Mouse (Mus musculus): ENCODE measurements at regions not wholly inside any gene's neighbourhood (a gene's known extent, or its start where the extent isn't known, plus 50 kb on each side); places are given as distances from the start of the nearest gene placed in this dataset.
A peak's percentile ranks its signal among the peaks of the same experiment; 100 is the strongest.

- Histone ChIP-seq H3K9ac (ENCODE audit: low read depth, low read length) (no peak overlapping the region), H3K4me2 (ENCODE audit: low read length) (peak overlapping the region; percentile 10; the same call in 1 of the 2 replicates), H3K27ac (ENCODE audit: low read depth, low read length) (no peak overlapping the region), H3K27me3 (replicated peaks; ENCODE audit: control insufficient read depth, insufficient read depth, low read length) (no peaks in the 10 kb centered on the region), H3K4me1 (ENCODE audit: control insufficient read depth, insufficient read depth, low read depth, low read length) (peaks cover 3% of the 10 kb centered on the region), H3K36me3 (ENCODE audit: control insufficient read depth, insufficient read depth, low read length) (no peaks in the 10 kb centered on the region), H3K9me3 (ENCODE audit: control insufficient read depth, low read length) (no peaks in the 10 kb centered on the region), H3K4me3 (ENCODE audit: low read length) (no peak overlapping the region)
- 9% methylated on average over 4 of the region's 4 CpGs for WGBS
- ATAC-seq, result 0 out of 2 replicates have a peak, but pooled peaks have one; percentile 27
Observed at GRCm38 (mm10) chr15:62496193-62496592, 1348.8 kb downstream of the Gsdmc2 start.

DNA sequence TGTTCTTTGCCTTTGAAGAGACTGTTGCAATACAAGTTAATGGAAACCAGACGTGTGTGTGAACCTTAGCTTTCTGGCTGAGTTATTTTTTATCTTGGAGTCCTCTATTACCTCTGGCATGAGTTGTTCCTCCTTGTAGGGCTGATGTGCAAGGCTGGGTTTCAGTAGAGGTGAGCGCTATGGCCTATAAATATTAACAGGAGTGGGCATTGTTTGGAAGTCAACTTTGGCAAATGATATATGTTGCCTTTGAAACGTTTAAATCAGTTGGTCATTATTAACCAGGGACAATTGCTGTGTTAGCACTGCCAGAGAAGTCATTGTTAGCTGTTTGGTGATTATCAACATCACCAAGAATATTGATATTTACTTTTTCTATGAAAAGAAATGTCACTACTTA is 1352.6 kb downstream of the Gsdmc2 start:
- H3K4me3 ChIP-seq (ENCODE audit: low read length), result no peak overlapping the region
- no peak overlapping the region for H3K4me2 ChIP-seq (ENCODE audit: low read length)
- 67% methylated on average over 3 of the region's 3 CpGs for WGBS
- H3K9ac ChIP-seq (ENCODE audit: low read depth, low read length), result no peak overlapping the region
- H3K9me3 ChIP-seq (ENCODE audit: control insufficient read depth, low read length), result no peaks in the 10 kb centered on the region
- peaks cover 3% of the 10 kb centered on the region for H3K4me1 ChIP-seq (ENCODE audit: control insufficient read depth, insufficient read depth, low read depth, low read length)
- no peak overlapping the region for H3K27ac ChIP-seq (ENCODE audit: low read depth, low read length)
- H3K36me3 ChIP-seq (ENCODE audit: control insufficient read depth, insufficient read depth, low read length), result no peaks in the 10 kb centered on the region
- no peaks in the 10 kb centered on the region for H3K27me3 ChIP-seq (replicated peaks; ENCODE audit: control insufficient read depth, insufficient read depth, low read length)
- ATAC-seq, result no peak

DNA sequence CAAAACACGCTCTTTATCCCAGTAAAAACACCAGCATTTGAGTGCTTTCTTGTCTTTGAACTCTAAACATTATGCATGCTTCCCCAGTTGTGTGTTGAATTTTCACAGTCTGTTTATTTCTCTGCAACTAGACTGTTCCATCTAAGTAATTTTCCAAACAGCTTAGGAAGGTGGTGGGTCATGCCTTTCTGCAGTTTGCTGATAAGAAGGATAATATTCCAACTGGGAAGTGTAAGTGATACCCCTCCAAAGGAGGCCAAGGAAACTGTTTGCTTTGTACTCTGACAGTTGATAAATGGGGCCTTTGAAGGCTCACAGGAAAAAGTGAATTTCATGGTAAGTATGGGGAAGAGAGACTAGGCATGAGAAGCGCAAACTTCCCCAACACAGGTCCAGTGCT is 1354.4 kb downstream of the Gsdmc2 start:
- H3K4me2 ChIP-seq (ENCODE audit: low read length), result no peak overlapping the region
- 79% methylated on average over 2 of the region's 2 CpGs for WGBS
- no peak overlapping the region for H3K27ac ChIP-seq (ENCODE audit: low read depth, low read length)
- H3K27me3 ChIP-seq (replicated peaks; ENCODE audit: control insufficient read depth, insufficient read depth, low read length), result no peaks in the 10 kb centered on the region
- no peaks in the 10 kb centered on the region for H3K9me3 ChIP-seq (ENCODE audit: control insufficient read depth, low read length)
- H3K4me3 ChIP-seq (ENCODE audit: low read length), result no peak overlapping the region
- no peaks in the 10 kb centered on the region for H3K4me1 ChIP-seq (ENCODE audit: control insufficient read depth, insufficient read depth, low read depth, low read length)
- no peak overlapping the region for H3K9ac ChIP-seq (ENCODE audit: low read depth, low read length)
- H3K36me3 ChIP-seq (ENCODE audit: control insufficient read depth, insufficient read depth, low read length), result no peaks in the 10 kb centered on the region
- no peak for ATAC-seq

DNA sequence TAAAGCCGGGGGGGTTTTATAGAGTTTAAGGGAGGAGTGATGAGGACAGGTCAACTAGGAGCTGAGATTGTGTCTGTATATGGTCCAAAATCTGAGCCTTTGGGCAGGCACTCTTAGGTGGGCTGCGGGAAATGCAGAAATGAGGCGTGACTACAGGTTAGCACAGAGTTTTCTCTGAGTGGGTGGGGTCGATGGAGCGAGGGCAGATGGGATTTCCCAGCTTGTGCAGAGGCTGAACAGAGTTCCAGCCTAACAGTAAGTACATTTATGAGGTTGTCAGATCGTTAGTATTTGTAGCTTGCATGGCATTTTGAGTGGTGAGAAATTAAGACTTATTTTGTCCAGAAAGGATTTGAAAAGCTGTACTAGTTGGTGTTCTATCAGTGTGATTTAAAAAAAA is 1358.4 kb downstream of the Gsdmc2 start:
- Histone ChIP-seq H3K36me3 (ENCODE audit: control insufficient read depth, insufficient read depth, low read length) (no peaks in the 10 kb centered on the region), H3K4me1 (ENCODE audit: control insufficient read depth, insufficient read depth, low read depth, low read length) (no peaks in the 10 kb centered on the region), H3K9me3 (ENCODE audit: control insufficient read depth, low read length) (no peaks in the 10 kb centered on the region), H3K4me2 (ENCODE audit: low read length) (no peak overlapping the region), H3K4me3 (ENCODE audit: low read length) (no peak overlapping the region), H3K27me3 (replicated peaks; ENCODE audit: control insufficient read depth, insufficient read depth, low read length) (no peaks in the 10 kb centered on the region), H3K9ac (ENCODE audit: low read depth, low read length) (no peak overlapping the region), H3K27ac (ENCODE audit: low read depth, low read length) (no peak overlapping the region)
- ATAC-seq, result no peak
- WGBS, result 86% methylated on average over 6 of the region's 6 CpGs

DNA sequence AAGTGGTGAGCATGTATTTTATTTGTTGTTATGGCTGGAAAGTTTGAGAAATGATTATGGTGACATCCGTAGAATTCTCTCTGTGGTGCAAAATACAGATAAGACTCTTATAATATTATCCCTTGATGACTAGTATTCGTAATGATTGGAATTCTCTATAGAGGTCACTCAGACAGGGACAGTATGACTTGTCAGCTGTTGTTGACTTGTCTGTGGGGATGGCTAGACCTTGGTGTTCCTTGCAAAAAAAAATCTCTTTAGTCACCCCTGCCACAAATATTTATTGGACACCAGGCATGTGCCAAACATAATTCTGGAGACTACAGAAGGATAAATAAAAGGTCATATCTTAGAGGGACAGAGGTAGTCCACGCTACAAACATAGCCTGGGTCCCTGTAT is 1360.6 kb downstream of the Gsdmc2 start:
- Histone ChIP-seq H3K27me3 (replicated peaks; ENCODE audit: control insufficient read depth, insufficient read depth, low read length) (no peaks in the 10 kb centered on the region), H3K4me1 (ENCODE audit: control insufficient read depth, insufficient read depth, low read depth, low read length) (no peaks in the 10 kb centered on the region), H3K9me3 (ENCODE audit: control insufficient read depth, low read length) (no peaks in the 10 kb centered on the region), H3K9ac (ENCODE audit: low read depth, low read length) (no peak overlapping the region), H3K4me3 (ENCODE audit: low read length) (no peak overlapping the region), H3K36me3 (ENCODE audit: control insufficient read depth, insufficient read depth, low read length) (no peaks in the 10 kb centered on the region), H3K4me2 (ENCODE audit: low read length) (no peak overlapping the region), H3K27ac (ENCODE audit: low read depth, low read length) (no peak overlapping the region)
- no peak for ATAC-seq
- 93% methylated on average over 3 of the region's 3 CpGs for WGBS

- Histone ChIP-seq H3K4me2 (ENCODE audit: low read length) (no peak overlapping the region), H3K4me1 (ENCODE audit: control insufficient read depth, insufficient read depth, low read depth, low read length) (no peaks in the 10 kb centered on the region), H3K27me3 (replicated peaks; ENCODE audit: control insufficient read depth, insufficient read depth, low read length) (no peaks in the 10 kb centered on the region), H3K27ac (ENCODE audit: low read depth, low read length) (no peak overlapping the region), H3K36me3 (ENCODE audit: control insufficient read depth, insufficient read depth, low read length) (no peaks in the 10 kb centered on the region), H3K9me3 (ENCODE audit: control insufficient read depth, low read length) (no peaks in the 10 kb centered on the region), H3K4me3 (ENCODE audit: low read length) (no peak overlapping the region), H3K9ac (ENCODE audit: low read depth, low read length) (no peak overlapping the region)
- 81% methylated on average over 1 of the region's 1 CpGs for WGBS
- no peak for ATAC-seq
Observed at GRCm38 (mm10) chr15:62483534-62483933, 1361.4 kb downstream of the Gsdmc2 start.

DNA sequence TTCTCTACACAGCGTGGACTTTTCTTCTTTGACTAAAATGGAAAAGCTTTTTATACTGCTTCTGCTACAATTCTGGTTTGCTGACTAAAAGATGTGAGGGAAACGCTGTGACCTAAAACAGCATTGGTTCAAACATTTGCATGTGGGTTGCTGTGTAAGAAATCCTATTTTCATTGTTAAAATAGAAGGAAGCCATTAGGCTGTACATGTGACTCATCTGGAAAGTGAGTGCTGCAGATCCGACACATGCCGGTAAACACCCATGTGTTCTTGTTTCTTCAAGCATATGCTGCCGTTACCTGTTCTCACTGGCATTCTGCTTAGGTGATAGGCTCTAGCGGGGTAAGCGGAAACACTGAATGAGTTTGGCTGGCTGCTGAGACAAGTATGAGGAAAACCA is 1362.6 kb downstream of the Gsdmc2 start:
- no peaks in the 10 kb centered on the region for H3K36me3 ChIP-seq (ENCODE audit: control insufficient read depth, insufficient read depth, low read length)
- no peak for ATAC-seq
- WGBS, result 82% methylated on average over 7 of the region's 7 CpGs

GRCm38 (mm10) chr15:62477779-62478178 is 1367.2 kb downstream of the Gsdmc2 start:
- H3K9me3 ChIP-seq (ENCODE audit: control insufficient read depth, low read length), result no peaks in the 10 kb centered on the region
- no peaks in the 10 kb centered on the region; the same call in 1 of the 2 replicates for H3K27me3 ChIP-seq (replicated peaks; ENCODE audit: control insufficient read depth, insufficient read depth, low read length)
- no peak for ATAC-seq
- no peaks in the 10 kb centered on the region for H3K36me3 ChIP-seq (ENCODE audit: control insufficient read depth, insufficient read depth, low read length)
- H3K4me3 ChIP-seq (ENCODE audit: low read length), result no peak overlapping the region
- H3K27ac ChIP-seq (ENCODE audit: low read depth, low read length), result no peak overlapping the region
- no peaks in the 10 kb centered on the region for H3K4me1 ChIP-seq (ENCODE audit: control insufficient read depth, insufficient read depth, low read depth, low read length)
- no peak overlapping the region for H3K4me2 ChIP-seq (ENCODE audit: low read length)
- no peak overlapping the region for H3K9ac ChIP-seq (ENCODE audit: low read depth, low read length)
- WGBS, result 92% methylated on average over 2 of the region's 2 CpGs

More for the DNA sequence above, 1362.6 kb downstream of the Gsdmc2 start:
- H3K9me3 ChIP-seq (ENCODE audit: control insufficient read depth, low read length), result no peaks in the 10 kb centered on the region
- H3K9ac ChIP-seq (ENCODE audit: low read depth, low read length), result no peak overlapping the region
- no peaks in the 10 kb centered on the region for H3K27me3 ChIP-seq (replicated peaks; ENCODE audit: control insufficient read depth, insufficient read depth, low read length)
- no peak overlapping the region for H3K4me3 ChIP-seq (ENCODE audit: low read length)
- no peak overlapping the region for H3K4me2 ChIP-seq (ENCODE audit: low read length)
- H3K4me1 ChIP-seq (ENCODE audit: control insufficient read depth, insufficient read depth, low read depth, low read length), result no peaks in the 10 kb centered on the region
- no peak overlapping the region for H3K27ac ChIP-seq (ENCODE audit: low read depth, low read length)

- no peak overlapping the region for H3K4me2 ChIP-seq (ENCODE audit: low read length)
- H3K27me3 ChIP-seq (replicated peaks; ENCODE audit: control insufficient read depth, insufficient read depth, low read length), result no peaks in the 10 kb centered on the region; the same call in 1 of the 2 replicates
- 77% methylated on average over 4 of the region's 4 CpGs for WGBS
- H3K4me3 ChIP-seq (ENCODE audit: low read length), result no peak overlapping the region
- H3K4me1 ChIP-seq (ENCODE audit: control insufficient read depth, insufficient read depth, low read depth, low read length), result no peaks in the 10 kb centered on the region
- no peak overlapping the region for H3K27ac ChIP-seq (ENCODE audit: low read depth, low read length)
- no peaks in the 10 kb centered on the region for H3K36me3 ChIP-seq (ENCODE audit: control insufficient read depth, insufficient read depth, low read length)
- H3K9ac ChIP-seq (ENCODE audit: low read depth, low read length), result no peak overlapping the region
- no peak for ATAC-seq
- no peaks in the 10 kb centered on the region for H3K9me3 ChIP-seq (ENCODE audit: control insufficient read depth, low read length)
Observed at GRCm38 (mm10) chr15:62476452-62476851, 1368.5 kb downstream of the Gsdmc2 start.
